Mouse (Mus musculus) thymus, adult 2 months (tissue): ENCODE results near the gene Fam47e.

Experiments used
- CTCF ChIP-seq: fragments of 200-500 bp; IDR thresholded peaks from 2 replicates; pipeline ENCODE4 v1.5.1; 2012; ENCODE audit warnings: mild to moderate bottlenecking, control low read depth, low read length, moderate library complexity, borderline replicate concordance; ENCODE audit not compliant: control insufficient read depth, poor library complexity, insufficient read depth; ENCODE audit errors: extremely low read depth
- POLR2A ChIP-seq: fragments of 200-500 bp; IDR thresholded peaks from 2 replicates; pipeline ENCODE4 v1.6.1; 2012; ENCODE audit warnings: mild to moderate bottlenecking, low read length, control low read depth, moderate library complexity; ENCODE audit not compliant: control insufficient read depth, poor library complexity, insufficient read depth; ENCODE audit errors: extremely low read depth

GRCm38 (mm10) chr5:92560201-92560600 is 5.3 kb downstream of the Fam47e start:
- TF ChIP-seq CTCF (no peak), POLR2A (no peak)
